Mouse (Mus musculus) kidney, postnatal 0 days (tissue): ENCODE measurements around the gene Cep135. TPM values are rescaled to one million over a fixed set of nuclear protein-coding genes. Genes with fewer than 3 reads are reported as not detected.

Experiments used
- ATAC-seq: fragments of 200-750 bp; cut with Nextera tagmentation; replicated peaks from 2 replicates; pipeline ENCODE4 v1.8.0; 2017; ENCODE audit warnings: low read depth, moderate number of reproducible peaks, moderate TSS enrichment, moderate library complexity; ENCODE audit not compliant: low FRiP score
- DNase-seq: peaks from one replicate; pipeline ENCODE4 v3.0.0-alpha.2; 2016; ENCODE audit warnings: low spot score
- H3K27ac ChIP-seq: fragments of 300-500 bp; sonication (generic); 2 replicates; pipeline ENCODE4 v1.5.1; 2014; ENCODE audit warnings: mild to moderate bottlenecking
- H3K27me3 ChIP-seq: fragments of 300-500 bp; sonication (generic); 2 replicates; pipeline ENCODE4 v1.6.1; 2014; ENCODE audit warnings: low read length, mixed read lengths; ENCODE audit not compliant: insufficient read depth
- H3K36me3 ChIP-seq: fragments of 300-500 bp; sonication (generic); 2 replicates; pipeline ENCODE4 v1.6.1; 2014; ENCODE audit warnings: low read length, mixed read lengths; ENCODE audit not compliant: insufficient read depth
- H3K4me1 ChIP-seq: fragments of 300-500 bp; sonication (generic); replicated peaks from 2 replicates; pipeline ENCODE4 v1.6.1; 2014; ENCODE audit warnings: antibody characterized with exemption, low read length, mixed read lengths; ENCODE audit not compliant: insufficient read depth
- H3K4me2 ChIP-seq: fragments of 300-500 bp; sonication (generic); 2 replicates; pipeline ENCODE4 v1.6.1; 2014; ENCODE audit warnings: mild to moderate bottlenecking, low read length, moderate library complexity, mixed read lengths
- H3K4me3 ChIP-seq: fragments of 300-500 bp; sonication (generic); replicated peaks from 2 replicates; pipeline ENCODE4 v1.5.1; 2014; ENCODE audit warnings: low read depth, low read length
- H3K9ac ChIP-seq: fragments of 300-500 bp; sonication (generic); 2 replicates; pipeline ENCODE4 v1.6.1; 2014; ENCODE audit warnings: low read depth, low read length
- H3K9me3 ChIP-seq: fragments of 300-500 bp; sonication (generic); replicated peaks from 2 replicates; pipeline ENCODE4 v1.6.1; 2016; ENCODE audit warnings: low read length, inconsistent platforms, mixed read lengths
- CTCF ChIP-seq: IDR thresholded peaks from 2 replicates; pipeline ENCODE4 v1.5.1; 2016; ENCODE audit warnings: antibody characterized with exemption, low read depth, mild to moderate bottlenecking, moderate library complexity
- WGBS: fragments of 180-500 bp; shearing (Covaris S2); extraction: QIAGEN DNeasy Blood & Tissue Kit; methylation state at CpG from one replicate; pipeline ENCODE4 v1.1.7; 2014; 5-methylcytosine and 5-hydroxymethylcytosine counted together
- polyA plus RNA-seq: library from polyadenylated mRNA; unstranded; fragments of >200 nt; fragmentation: Nextera tagmentation; extraction: Ambion mirVana; gene quantifications from 2 replicates; pipeline ENCODE4 v1.2.1, GENCODE M21; 2015

Cep135 gene
- polyA plus RNA-seq, 1 experiment from 2014 or later: 3.7 TPM

DNA sequence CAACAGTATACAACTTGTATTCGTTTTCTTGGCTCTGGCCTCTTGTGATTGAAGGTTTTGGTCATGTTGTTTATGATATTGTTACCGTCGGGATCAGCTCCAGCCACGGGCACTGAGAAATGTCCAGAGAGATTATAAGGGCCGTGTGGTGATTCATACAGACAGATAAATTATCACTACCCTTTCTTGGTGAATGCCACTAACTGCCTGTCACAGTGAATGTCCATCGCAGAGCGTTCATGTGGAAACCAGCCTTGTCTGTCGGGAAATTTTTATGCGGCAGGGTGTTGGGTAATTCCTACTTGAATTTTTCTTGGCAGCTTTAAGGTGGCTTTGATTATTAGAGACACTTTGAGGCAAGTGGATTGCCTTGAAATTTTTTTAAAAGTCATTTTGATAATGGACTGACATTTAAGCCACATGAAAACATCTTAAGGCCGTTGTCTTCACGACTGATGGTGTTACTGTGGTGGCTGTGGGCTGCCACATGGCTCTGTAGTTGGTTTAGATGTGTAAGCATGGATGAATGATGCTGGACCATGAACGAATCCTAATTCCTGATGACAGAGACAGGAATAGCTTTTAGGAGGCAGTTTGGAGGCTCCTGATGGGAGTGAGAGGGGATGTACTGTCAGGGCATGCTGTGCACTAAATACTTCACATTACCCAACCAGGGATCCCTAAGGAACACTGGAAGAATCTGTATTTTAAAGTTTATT, 103.4 kb downstream of the Cep135 start:
- H3K4me2 ChIP-seq: no peak overlapping the region
- no peak overlapping the region for H3K9ac ChIP-seq
- H3K4me1 ChIP-seq: no peaks in the 10 kb centered on the region
- no peaks in the 10 kb centered on the region for H3K36me3 ChIP-seq
- H3K27ac ChIP-seq: no peak overlapping the region
- 76% methylated on average over 12 of the region's 12 CpGs for WGBS
- TF ChIP-seq CTCF: no peak
- H3K27me3 ChIP-seq: no peaks in the 10 kb centered on the region
- ATAC-seq (no peak), DNase-seq (no peak)
- no peak overlapping the region for H3K4me3 ChIP-seq
- no peaks in the 10 kb centered on the region for H3K9me3 ChIP-seq

Other genes starting within 250 kb of the Cep135 start
- not detected in 2 replicates for gene Nmu, start 224.9 kb upstream of the Cep135 start, polyA plus RNA-seq
- gene Gm7271, start 104.7 kb upstream of the Cep135 start, polyA plus RNA-seq: not detected in 2 replicates
- gene Exoc1, start 59.4 kb upstream of the Cep135 start, polyA plus RNA-seq: 22.1 and 24.7 TPM in 2 replicates
- gene C530008M17Rik, start 67.8 kb downstream of the Cep135 start, polyA plus RNA-seq: 6.8 and 8.1 TPM in 2 replicates